24 mouse cellular contexts compared by ENCODE assay signal in genomic region chr3:4973764-4974163, GRCm38 (mm10).
A peak's percentile ranks its signal among the peaks of the same experiment; 100 is the strongest.
DNase-seq lines count a peak whose midpoint lies in the region; ATAC-seq and TF ChIP-seq lines count a peak whose summit lies in the region.
"Had no signal": no experiment of that assay in that cellular context is flagged by ENCODE, and none has a peak within 500 bp of the region (broad histone marks: within the 10 kb centered on the region; RNA-seq: fewer than 3 reads in every experiment).

No protein-coding gene starts in this region.

- H3K4me1 ChIP-seq in hindbrain, embryonic 12.5 days: 0 out of 2 replicates have a peak, but pooled peaks cover 3% of the 10 kb centered on the region
- H3K4me1 ChIP-seq in hindbrain, embryonic 16.5 days (ENCODE audit: control insufficient read depth, insufficient read depth, low read depth, low read length): no peaks in the 10 kb centered on the region
- H3K4me1 ChIP-seq in neural tube, embryonic 11.5 days (ENCODE audit: control insufficient read depth, insufficient read depth, low read length): no peaks in the 10 kb centered on the region
- peaks cover 4% of the 10 kb centered on the region; the same call in 1 of the 2 replicates for H3K4me1 ChIP-seq in neural tube, embryonic 15.5 days
- peaks cover 19% of the 10 kb centered on the region for H3K4me1 ChIP-seq in midbrain, embryonic 14.5 days (ENCODE audit: control insufficient read depth, insufficient read depth, low read length)
- no peaks in the 10 kb centered on the region for H3K4me1 ChIP-seq in midbrain, postnatal 0 days (ENCODE audit: insufficient read depth, low read length)
- H3K4me1 ChIP-seq: heart, embryonic 10.5 days; heart, embryonic 13.5 days had no signal

- H3K4me2 ChIP-seq in hindbrain, embryonic 12.5 days (replicated peaks): no peak overlapping the region
- no peak overlapping the region for H3K4me2 ChIP-seq in hindbrain, embryonic 16.5 days (ENCODE audit: low read length)
- no peak overlapping the region for H3K4me2 ChIP-seq in neural tube, embryonic 11.5 days (ENCODE audit: low read depth)
- no peak overlapping the region for H3K4me2 ChIP-seq in neural tube, embryonic 15.5 days
- no peak overlapping the region for H3K4me2 ChIP-seq in midbrain, embryonic 14.5 days (ENCODE audit: low read length)
- H3K4me2 ChIP-seq in midbrain, postnatal 0 days (ENCODE audit: low read depth, low read length, poor library complexity, severe bottlenecking): no peak overlapping the region
- H3K4me2 ChIP-seq: heart, embryonic 13.5 days had no signal

- DNase-seq in neural tube, embryonic 11.5 days (ENCODE audit: low spot score): no peak
- DNase-seq in midbrain, embryonic 14.5 days: peak; percentile 39
- DNase-seq in midbrain, postnatal 0 days (ENCODE audit: low spot score): no peak
- no peak for DNase-seq in thymus, postnatal 10 days (ENCODE audit: low spot score in 2 of 2)
- DNase-seq in gastrocnemius, postnatal 4 days (ENCODE audit: low spot score in 2 of 2): no peak
- DNase-seq: adrenal gland, postnatal 10 days; adrenal gland, postnatal 36 days; B cell, adult 2 months; cerebellum, adult 18-20 months; cerebellum, adult 9-10 months; cerebellum, postnatal 14 days; forebrain, postnatal 0 days; gastrocnemius, postnatal 25 days; heart, adult 2 months; heart, postnatal 14 days; heart, postnatal 4 days had no signal

- H3K27me3 ChIP-seq in hindbrain, embryonic 12.5 days: no peaks in the 10 kb centered on the region
- H3K27me3 ChIP-seq in hindbrain, embryonic 16.5 days (replicated peaks; ENCODE audit: control insufficient read depth, insufficient read depth, low read length): no peaks in the 10 kb centered on the region
- H3K27me3 ChIP-seq in neural tube, embryonic 11.5 days (ENCODE audit: control insufficient read depth, insufficient read depth, low read length): no peaks in the 10 kb centered on the region
- H3K27me3 ChIP-seq in neural tube, embryonic 15.5 days (replicated peaks): no peaks in the 10 kb centered on the region
- H3K27me3 ChIP-seq in midbrain, embryonic 14.5 days (ENCODE audit: control insufficient read depth, insufficient read depth, low read length): no peaks in the 10 kb centered on the region
- H3K27me3 ChIP-seq in midbrain, postnatal 0 days (ENCODE audit: insufficient read depth, low read length): no peaks in the 10 kb centered on the region
- H3K27me3 ChIP-seq: CH12.LX; heart, embryonic 13.5 days had no signal

- WGBS in hindbrain, embryonic 12.5 days: 43% methylated on average over 2 of the region's 2 CpGs
- 53% methylated on average over 2 of the region's 2 CpGs for WGBS in hindbrain, embryonic 16.5 days
- WGBS in neural tube, embryonic 11.5 days: 69% methylated on average over 2 of the region's 2 CpGs
- 64% methylated on average over 2 of the region's 2 CpGs for WGBS in neural tube, embryonic 15.5 days
- 47% methylated on average over 2 of the region's 2 CpGs for WGBS in midbrain, embryonic 14.5 days
- 53% methylated on average over 2 of the region's 2 CpGs for WGBS in midbrain, postnatal 0 days

- H3K9ac ChIP-seq in hindbrain, embryonic 12.5 days: no peak overlapping the region
- no peak overlapping the region for H3K9ac ChIP-seq in hindbrain, embryonic 16.5 days (ENCODE audit: low read depth, low read length)
- no peak overlapping the region for H3K9ac ChIP-seq in neural tube, embryonic 11.5 days (ENCODE audit: low read length)
- no peak overlapping the region for H3K9ac ChIP-seq in neural tube, embryonic 15.5 days (replicated peaks)
- H3K9ac ChIP-seq in midbrain, embryonic 14.5 days (replicated peaks; ENCODE audit: low read length): no peak overlapping the region
- no peak overlapping the region for H3K9ac ChIP-seq in midbrain, postnatal 0 days (replicated peaks; ENCODE audit: low read length, poor library complexity, severe bottlenecking)
- H3K9ac ChIP-seq: forebrain, postnatal 0 days; heart, embryonic 13.5 days had no signal

- no peaks in the 10 kb centered on the region for H3K9me3 ChIP-seq in hindbrain, embryonic 12.5 days (replicated peaks)
- H3K9me3 ChIP-seq in hindbrain, embryonic 16.5 days (ENCODE audit: control insufficient read depth, low read length): no peaks in the 10 kb centered on the region
- H3K9me3 ChIP-seq in neural tube, embryonic 11.5 days (ENCODE audit: control insufficient read depth, low read length): no peaks in the 10 kb centered on the region
- H3K9me3 ChIP-seq in neural tube, embryonic 15.5 days (replicated peaks): no peaks in the 10 kb centered on the region
- no peaks in the 10 kb centered on the region for H3K9me3 ChIP-seq in midbrain, embryonic 14.5 days (ENCODE audit: control insufficient read depth, low read length)
- no peaks in the 10 kb centered on the region for H3K9me3 ChIP-seq in midbrain, postnatal 0 days (ENCODE audit: low read length)
- H3K9me3 ChIP-seq: G1E; heart, embryonic 10.5 days; heart, embryonic 13.5 days had no signal

- no peaks in the 10 kb centered on the region for H3K36me3 ChIP-seq in hindbrain, embryonic 12.5 days
- no peaks in the 10 kb centered on the region for H3K36me3 ChIP-seq in hindbrain, embryonic 16.5 days (ENCODE audit: control insufficient read depth, insufficient read depth, low read length)
- no peaks in the 10 kb centered on the region for H3K36me3 ChIP-seq in neural tube, embryonic 11.5 days (ENCODE audit: control insufficient read depth, insufficient read depth, low read length)
- H3K36me3 ChIP-seq in neural tube, embryonic 15.5 days: no peaks in the 10 kb centered on the region
- no peaks in the 10 kb centered on the region for H3K36me3 ChIP-seq in midbrain, embryonic 14.5 days (ENCODE audit: control insufficient read depth, insufficient read depth, low read length)
- H3K36me3 ChIP-seq in midbrain, postnatal 0 days (ENCODE audit: insufficient read depth, low read length): no peaks in the 10 kb centered on the region
- H3K36me3 ChIP-seq: G1E; heart, embryonic 10.5 days; heart, embryonic 13.5 days had no signal

- peak; percentile 33; the same call in 1 of the 2 replicates for ATAC-seq in hindbrain, embryonic 12.5 days (ENCODE audit: low FRiP score)
- ATAC-seq in hindbrain, embryonic 16.5 days: no peak
- ATAC-seq in neural tube, embryonic 11.5 days (ENCODE audit: insufficient read depth, low FRiP score, low TSS enrichment): peak; percentile 48; the same call in 1 of the 2 replicates
- ATAC-seq in neural tube, embryonic 15.5 days (ENCODE audit: low FRiP score): no peak
- ATAC-seq in midbrain, embryonic 14.5 days (ENCODE audit: low FRiP score, low TSS enrichment): peak; percentile 53; the same call in 1 of the 2 replicates
- no peak for ATAC-seq in midbrain, postnatal 0 days (ENCODE audit: low FRiP score)
- ATAC-seq: Patski had no signal

- TF ChIP-seq CTCF in midbrain, postnatal 0 days (IDR thresholded peaks at IDR 0.05): no peak

- H3K27ac ChIP-seq in hindbrain, embryonic 12.5 days: peak overlapping the region; percentile 73; the same call in 1 of the 2 replicates
- H3K27ac ChIP-seq in hindbrain, embryonic 16.5 days (ENCODE audit: low read depth, low read length): no peak overlapping the region
- no peak overlapping the region for H3K27ac ChIP-seq in neural tube, embryonic 11.5 days (ENCODE audit: low read depth, low read length)
- H3K27ac ChIP-seq in neural tube, embryonic 15.5 days (replicated peaks): no peak overlapping the region
- H3K27ac ChIP-seq in midbrain, embryonic 14.5 days (replicated peaks; ENCODE audit: low read depth, low read length): peak overlapping the region; percentile 74
- peak overlapping the region; percentile 71; the same call in 1 of the 2 replicates for H3K27ac ChIP-seq in midbrain, postnatal 0 days (ENCODE audit: low read depth, low read length)
- H3K27ac ChIP-seq: heart, adult 2 months; heart, embryonic 10.5 days; heart, embryonic 13.5 days had no signal

- no peak overlapping the region for H3K4me3 ChIP-seq in hindbrain, embryonic 12.5 days
- H3K4me3 ChIP-seq in hindbrain, embryonic 16.5 days (ENCODE audit: low read length): no peak overlapping the region
- H3K4me3 ChIP-seq in neural tube, embryonic 11.5 days (ENCODE audit: low read depth, low read length): no peak overlapping the region
- no peak overlapping the region for H3K4me3 ChIP-seq in neural tube, embryonic 15.5 days (replicated peaks)
- no peak overlapping the region for H3K4me3 ChIP-seq in midbrain, embryonic 14.5 days (replicated peaks; ENCODE audit: low read depth, low read length)
- no peak overlapping the region for H3K4me3 ChIP-seq in midbrain, postnatal 0 days (ENCODE audit: low read depth, low read length)
- H3K4me3 ChIP-seq: heart, adult 2 months; heart, embryonic 10.5 days; heart, embryonic 13.5 days had no signal

Comparison
In these comparisons a context has a peak if more than half of its experiments do, and no peak if none do; other contexts are left out.
1. ATAC-seq: peak in hindbrain, embryonic 12.5 days (single experiment), neural tube, embryonic 11.5 days (single experiment) and midbrain, embryonic 14.5 days (single experiment); none in hindbrain, embryonic 16.5 days (single experiment), neural tube, embryonic 15.5 days (single experiment) and midbrain, postnatal 0 days (single experiment).
2. H3K27ac ChIP-seq: peak in hindbrain, embryonic 12.5 days (single experiment), midbrain, embryonic 14.5 days (single experiment) and midbrain, postnatal 0 days (single experiment); none in hindbrain, embryonic 16.5 days (single experiment), neural tube, embryonic 11.5 days (single experiment) and neural tube, embryonic 15.5 days (single experiment).